Mouse (Mus musculus) lung, embryonic 15.5 days (tissue): ENCODE results near the gene Ago3. TPM values are rescaled to one million over a fixed set of nuclear protein-coding genes. Genes with fewer than 3 reads are reported as not detected.

ENCODE experiments used
- ATAC-seq: fragments of 200-750 bp; cut with Nextera tagmentation; 2 replicates; pipeline ENCODE4 v1.8.0; 2017; ENCODE audit warnings: moderate number of reproducible peaks, borderline replicate concordance; ENCODE audit not compliant: low FRiP score, low TSS enrichment; ENCODE audit errors: extremely low read depth
- H3K27ac ChIP-seq: fragments of 300-500 bp; sonication (generic); 2 replicates; pipeline ENCODE4 v1.5.1; 2015; ENCODE audit warnings: moderate library complexity, mild to moderate bottlenecking, inconsistent platforms
- H3K27me3 ChIP-seq: fragments of 300-500 bp; sonication (generic); 2 replicates; pipeline ENCODE4 v1.6.1; 2015; ENCODE audit warnings: inconsistent platforms
- H3K36me3 ChIP-seq: fragments of 300-500 bp; sonication (generic); 2 replicates; pipeline ENCODE4 v1.6.1; 2015; ENCODE audit warnings: inconsistent platforms
- H3K4me1 ChIP-seq: fragments of 300-500 bp; sonication (generic); 2 replicates; pipeline ENCODE4 v1.6.1; 2015; ENCODE audit warnings: inconsistent platforms
- H3K4me2 ChIP-seq: fragments of 300-500 bp; sonication (generic); 2 replicates; pipeline ENCODE4 v1.6.1; 2015; ENCODE audit warnings: inconsistent platforms, mild to moderate bottlenecking, moderate library complexity
- H3K4me3 ChIP-seq: fragments of 300-500 bp; sonication (generic); 2 replicates; pipeline ENCODE4 v1.5.1; 2015; ENCODE audit warnings: mild to moderate bottlenecking, inconsistent platforms
- H3K9ac ChIP-seq: fragments of 300-500 bp; sonication (generic); 2 replicates; pipeline ENCODE4 v1.6.1; 2015; ENCODE audit warnings: inconsistent platforms
- H3K9me3 ChIP-seq: fragments of 300-500 bp; sonication (generic); 2 replicates; pipeline ENCODE4 v1.6.1; 2016; ENCODE audit warnings: inconsistent platforms
- WGBS: fragments of 180-500 bp; shearing (Covaris S2); methylation state at CpG from one replicate; pipeline ENCODE4 v1.1.7; 2015; 5-methylcytosine and 5-hydroxymethylcytosine counted together
- polyA plus RNA-seq: library from polyadenylated mRNA; unstranded; fragments of >200 nt; fragmentation: Nextera tagmentation; extraction: Ambion mirVana; gene quantifications from 2 replicates; pipeline ENCODE4 v1.2.1, GENCODE M21; 2015

The Ago3 gene
- polyA plus RNA-seq, 1 experiment from 2014 or later: 16.2 TPM

DNA sequence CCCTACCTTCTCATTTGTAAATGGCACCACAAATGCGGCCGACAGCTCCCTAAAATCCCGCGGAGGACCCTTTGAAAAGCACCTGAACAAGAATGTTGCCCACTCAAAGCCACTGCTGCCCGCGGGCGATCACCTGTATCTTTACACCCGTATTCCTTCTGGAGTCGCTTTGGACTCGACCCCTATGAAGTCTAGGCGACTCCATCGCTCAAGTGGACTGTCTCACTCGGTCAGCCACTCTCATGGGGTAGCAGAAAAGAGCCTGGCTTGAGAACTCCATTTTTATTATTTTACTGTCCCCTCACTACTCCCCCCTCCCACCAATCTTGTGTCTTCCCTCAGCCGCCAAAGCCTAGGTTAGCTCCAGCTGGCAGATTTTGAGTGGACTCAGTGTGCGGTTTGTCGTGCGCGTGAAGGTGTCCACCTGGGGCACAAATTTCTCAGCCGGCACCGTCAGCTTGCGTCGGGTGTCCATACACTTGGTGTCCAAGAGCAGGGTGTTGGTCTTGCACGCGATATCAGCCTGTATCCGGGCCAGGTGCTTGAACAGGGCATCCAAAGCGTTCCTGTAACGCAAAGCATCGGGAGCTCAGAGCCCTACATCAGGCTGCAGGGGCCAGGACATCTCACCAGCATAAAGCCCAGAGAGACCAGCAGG is 107.4 kb downstream of the Ago3 start:
- Histone ChIP-seq H3K27ac (no peak overlapping the region), H3K4me2 (peak overlapping the region; percentile 82), H3K4me3 (peak overlapping the region; percentile 87), H3K9me3 (no peaks in the 10 kb centered on the region), H3K4me1 (peaks cover 18% of the 10 kb centered on the region; the same call in 1 of the 2 replicates), H3K27me3 (peaks cover 6% of the 10 kb centered on the region; the same call in 1 of the 2 replicates), H3K36me3 (peaks cover 15% of the 10 kb centered on the region), H3K9ac (no peak overlapping the region; the same call in 1 of the 2 replicates)
- 48% methylated on average over 28 of the region's 28 CpGs for WGBS
- peak; percentile 28 for ATAC-seq

DNA sequence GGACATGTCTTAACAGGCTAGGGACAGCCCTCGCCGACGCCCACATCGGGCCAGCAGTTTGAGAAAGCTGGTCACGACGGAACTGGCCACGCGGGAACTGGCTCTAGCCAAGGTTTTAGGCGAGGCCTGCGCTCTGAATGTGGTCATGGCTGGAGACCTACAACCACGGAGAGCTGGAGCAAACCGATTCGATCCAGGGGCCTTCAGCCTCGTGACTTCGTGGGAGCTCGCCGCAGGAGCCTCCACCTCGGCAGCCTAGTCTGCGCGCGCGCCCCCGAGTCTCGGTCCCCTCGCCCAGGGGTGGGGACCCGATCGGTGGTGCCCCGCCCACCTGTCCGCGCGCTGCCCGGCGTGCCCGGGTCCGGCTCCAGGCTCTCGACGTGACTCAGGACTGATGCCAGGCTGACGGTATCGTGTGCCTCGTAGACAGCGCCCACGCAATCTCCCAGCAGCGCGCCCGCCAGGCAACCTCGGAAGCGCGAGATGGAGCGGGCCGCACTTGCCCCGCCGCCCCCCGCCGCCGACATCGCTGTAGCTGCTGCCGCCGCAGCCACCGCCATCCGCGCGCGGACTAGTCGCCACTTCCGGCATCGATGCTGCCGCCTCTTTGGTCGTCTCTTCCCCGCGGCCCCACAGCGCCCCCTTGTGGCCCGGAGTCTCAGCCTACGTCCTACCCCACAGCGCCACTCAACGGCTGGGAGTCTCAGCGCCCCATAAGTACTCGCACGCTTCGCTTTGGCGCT is 108.1 kb downstream of the Ago3 start, which contains the start of gene Adprhl2:
Gene Adprhl2, minus strand, starts transcription at position 593 of the 743 bp plus-strand sequence.
- peak within 1 kb of the TSS; percentile 87 for H3K4me3 ChIP-seq
- H3K27ac ChIP-seq: peak within 1 kb of the TSS; percentile 74
- peaks cover 18% of the 10 kb centered on the region; the same call in 1 of the 2 replicates for H3K4me1 ChIP-seq
- peaks cover 6% of the 10 kb centered on the region; the same call in 1 of the 2 replicates for H3K27me3 ChIP-seq
- peak within 1 kb of the TSS; percentile 75 for H3K9ac ChIP-seq
- H3K9me3 ChIP-seq: no peaks in the 10 kb centered on the region
- peak; percentile 77 for ATAC-seq
- under 1% methylated on average over 80 of the region's 80 CpGs for WGBS
- peaks cover 22% of the 10 kb centered on the region for H3K36me3 ChIP-seq
- peak within 1 kb of the TSS; percentile 82 for H3K4me2 ChIP-seq

DNA sequence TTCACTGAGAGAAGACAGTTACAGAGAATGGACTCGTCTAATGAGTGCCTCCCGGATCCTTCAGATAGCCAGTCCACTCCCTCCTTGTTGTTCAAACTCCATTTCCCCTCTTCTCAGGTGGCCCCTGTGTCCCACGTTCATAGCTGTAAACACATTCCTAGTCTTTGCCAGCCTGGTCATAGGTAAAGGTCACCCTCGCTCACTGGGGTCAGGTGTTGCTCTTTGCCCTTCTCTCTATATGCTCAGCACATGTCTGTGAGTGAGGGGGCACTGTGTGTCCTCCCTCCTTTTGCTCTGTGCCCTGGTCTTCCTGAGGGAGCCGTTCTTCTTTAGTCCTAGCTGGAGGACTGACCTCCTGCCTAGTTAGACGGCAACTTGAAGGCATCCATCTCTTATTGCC is 109.5 kb downstream of the Ago3 start:
- peaks cover 10% of the 10 kb centered on the region; the same call in 1 of the 2 replicates for H3K4me1 ChIP-seq
- no peak overlapping the region for H3K4me3 ChIP-seq
- ATAC-seq: no peak
- H3K9me3 ChIP-seq: no peaks in the 10 kb centered on the region
- WGBS: 81% methylated on average over 6 of the region's 6 CpGs
- peaks cover 6% of the 10 kb centered on the region; the same call in 1 of the 2 replicates for H3K27me3 ChIP-seq
- no peak overlapping the region for H3K9ac ChIP-seq
- no peak overlapping the region for H3K4me2 ChIP-seq
- peaks cover 31% of the 10 kb centered on the region for H3K36me3 ChIP-seq
- no peak overlapping the region for H3K27ac ChIP-seq

DNA sequence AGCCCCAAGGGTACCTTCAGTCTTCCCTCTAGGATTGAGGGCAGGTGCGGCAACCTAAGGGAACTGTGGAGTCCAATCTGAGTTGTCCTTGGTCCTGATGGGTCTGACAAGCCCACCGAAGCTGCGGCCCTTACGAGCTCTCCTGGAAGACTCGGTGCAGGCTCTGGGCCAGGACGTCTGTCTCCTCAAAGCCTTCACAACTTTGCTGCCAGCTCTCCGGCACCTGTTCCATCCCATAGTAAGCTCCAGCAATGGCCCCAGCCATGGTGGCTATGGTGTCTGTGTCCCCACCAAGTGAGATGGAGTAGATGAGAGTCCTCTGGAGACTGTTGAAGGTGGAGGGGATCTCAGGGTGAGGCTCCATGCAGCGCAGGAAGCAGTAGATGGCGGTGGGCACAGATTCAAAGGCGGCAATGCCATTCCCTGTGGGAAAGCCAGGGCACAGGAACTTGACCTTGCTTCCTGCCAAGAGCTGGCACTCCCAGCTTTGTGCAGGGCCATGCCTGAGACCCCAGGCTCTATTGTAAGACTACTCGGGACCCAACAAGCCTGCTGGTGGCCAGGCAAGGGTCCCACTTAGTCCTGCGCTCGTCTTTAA is 112.8 kb downstream of the Ago3 start:
- WGBS: 95% methylated on average over 13 of the region's 13 CpGs
- H3K4me1 ChIP-seq: peaks cover 10% of the 10 kb centered on the region; the same call in 1 of the 2 replicates
- ATAC-seq: no peak

DNA sequence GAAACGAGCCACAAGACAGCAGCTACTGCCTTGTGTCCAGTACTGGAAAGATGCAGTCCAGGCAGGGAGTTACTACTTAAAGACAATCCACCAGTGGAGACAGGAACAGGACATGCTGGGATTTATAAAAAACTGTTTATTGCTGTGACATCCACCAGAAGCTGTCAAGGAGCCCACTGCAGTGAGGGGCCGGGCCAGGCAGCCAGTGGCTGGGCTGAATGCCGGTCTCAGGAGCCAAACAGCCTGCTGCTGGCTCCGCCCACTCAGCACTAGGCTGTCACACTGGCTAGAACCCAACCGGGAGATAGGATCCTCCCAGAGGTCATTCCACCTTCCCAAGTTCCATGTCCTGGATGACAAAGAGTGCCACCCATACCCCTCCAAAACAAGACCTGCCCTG is 113.4 kb downstream of the Ago3 start:
- ATAC-seq: no peak
- no peak overlapping the region for H3K27ac ChIP-seq
- WGBS: 32% methylated on average over 5 of the region's 5 CpGs
- peaks cover 10% of the 10 kb centered on the region; the same call in 1 of the 2 replicates for H3K4me1 ChIP-seq
- peaks cover 31% of the 10 kb centered on the region for H3K36me3 ChIP-seq
- H3K9me3 ChIP-seq: no peaks in the 10 kb centered on the region
- H3K27me3 ChIP-seq: no peaks in the 10 kb centered on the region
- no peak overlapping the region for H3K4me2 ChIP-seq
- no peak overlapping the region for H3K4me3 ChIP-seq
- no peak overlapping the region for H3K9ac ChIP-seq

More for the DNA sequence above, 112.8 kb downstream of the Ago3 start:
- Histone ChIP-seq H3K27ac (no peak overlapping the region), H3K27me3 (no peaks in the 10 kb centered on the region), H3K9me3 (no peaks in the 10 kb centered on the region), H3K9ac (no peak overlapping the region), H3K4me2 (no peak overlapping the region), H3K36me3 (peaks cover 31% of the 10 kb centered on the region), H3K4me3 (no peak overlapping the region)

DNA sequence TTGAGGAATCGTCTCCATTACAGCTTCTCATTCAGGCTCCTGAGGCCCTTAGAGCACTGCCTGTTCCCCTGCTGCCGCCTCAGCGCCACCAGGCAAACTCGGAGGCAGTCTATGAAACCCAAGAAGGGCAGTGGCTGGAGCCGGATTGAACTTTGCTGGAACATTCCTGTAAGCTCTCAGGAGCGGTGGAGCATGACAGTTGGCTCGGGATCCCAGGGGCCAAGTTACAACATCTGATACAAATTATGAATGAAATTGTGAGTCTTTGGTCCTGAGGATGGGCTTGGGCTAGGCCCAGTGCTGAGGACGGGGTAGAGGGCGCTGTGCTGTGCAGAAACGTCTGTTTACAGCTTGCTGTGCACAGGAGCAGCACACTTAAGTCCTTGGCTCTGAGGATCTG is 115.0 kb downstream of the Ago3 start:
- Histone ChIP-seq H3K4me1 (peaks cover 4% of the 10 kb centered on the region; the same call in 1 of the 2 replicates), H3K36me3 (peaks cover 31% of the 10 kb centered on the region), H3K9me3 (no peaks in the 10 kb centered on the region), H3K9ac (no peak overlapping the region), H3K4me3 (no peak overlapping the region), H3K4me2 (no peak overlapping the region), H3K27me3 (no peaks in the 10 kb centered on the region), H3K27ac (no peak overlapping the region)
- 55% methylated on average over 10 of the region's 10 CpGs for WGBS
- ATAC-seq: no peak

DNA sequence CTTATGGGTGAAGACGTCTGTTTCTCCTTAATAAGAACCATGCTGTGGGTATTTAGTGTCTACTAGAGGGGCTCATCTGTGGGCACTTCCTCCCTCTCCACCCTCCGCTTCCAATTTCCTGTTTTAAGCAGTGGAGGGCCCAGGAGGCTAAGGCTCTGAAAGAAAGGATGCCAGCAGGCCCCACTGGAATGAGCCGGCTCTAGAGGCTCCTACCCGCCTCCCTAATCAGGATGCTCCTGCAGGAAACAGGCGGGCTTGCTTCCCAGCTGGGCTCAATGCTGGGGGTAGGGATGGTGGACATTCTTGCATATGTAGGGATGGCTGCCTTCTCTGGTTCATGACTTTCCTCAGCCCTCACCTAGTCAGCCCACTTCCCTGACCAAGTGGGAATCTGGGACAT is 116.2 kb downstream of the Ago3 start:
- WGBS: 45% methylated on average over 5 of the region's 5 CpGs
- no peaks in the 10 kb centered on the region for H3K9me3 ChIP-seq
- H3K9ac ChIP-seq: no peak overlapping the region
- peaks cover 29% of the 10 kb centered on the region for H3K36me3 ChIP-seq
- H3K4me1 ChIP-seq: peaks cover 4% of the 10 kb centered on the region; the same call in 1 of the 2 replicates
- no peak overlapping the region for H3K4me3 ChIP-seq
- H3K27me3 ChIP-seq: no peaks in the 10 kb centered on the region
- H3K4me2 ChIP-seq: no peak overlapping the region
- H3K27ac ChIP-seq: no peak overlapping the region
- no peak; the same call in 1 of the 2 replicates for ATAC-seq

DNA sequence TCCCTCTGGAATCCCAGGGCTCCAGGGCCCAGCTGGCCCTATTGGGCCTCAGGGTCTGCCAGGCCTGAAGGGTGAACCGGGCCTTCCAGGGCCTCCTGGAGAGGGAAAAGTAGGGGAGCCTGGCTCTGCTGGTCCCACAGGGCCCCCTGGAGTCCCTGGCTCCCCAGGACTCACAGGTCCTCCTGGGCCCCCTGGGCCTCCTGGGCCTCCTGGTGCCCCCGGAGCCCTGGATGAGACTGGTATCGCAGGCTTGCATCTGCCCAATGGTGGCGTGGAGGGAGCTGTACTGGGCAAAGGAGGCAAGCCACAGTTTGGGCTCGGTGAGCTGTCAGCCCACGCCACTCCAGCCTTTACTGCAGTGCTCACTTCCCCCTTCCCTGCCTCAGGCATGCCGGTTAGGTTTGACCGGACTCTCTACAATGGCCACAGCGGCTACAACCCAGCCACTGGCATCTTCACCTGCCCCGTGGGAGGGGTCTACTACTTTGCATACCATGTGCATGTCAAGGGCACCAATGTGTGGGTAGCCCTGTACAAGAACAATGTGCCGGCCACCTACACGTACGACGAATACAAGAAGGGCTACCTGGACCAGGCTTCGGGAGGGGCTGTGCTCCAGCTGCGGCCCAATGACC is 117.7 kb downstream of the Ago3 start:
- H3K9me3 ChIP-seq: no peaks in the 10 kb centered on the region
- H3K4me2 ChIP-seq: no peak overlapping the region
- no peak overlapping the region for H3K27ac ChIP-seq
- no peak overlapping the region for H3K4me3 ChIP-seq
- H3K27me3 ChIP-seq: no peaks in the 10 kb centered on the region
- H3K9ac ChIP-seq: no peak overlapping the region
- 85% methylated on average over 16 of the region's 16 CpGs for WGBS
- ATAC-seq: no peak
- H3K4me1 ChIP-seq: peaks cover 4% of the 10 kb centered on the region; the same call in 1 of the 2 replicates
- peaks cover 13% of the 10 kb centered on the region for H3K36me3 ChIP-seq

DNA sequence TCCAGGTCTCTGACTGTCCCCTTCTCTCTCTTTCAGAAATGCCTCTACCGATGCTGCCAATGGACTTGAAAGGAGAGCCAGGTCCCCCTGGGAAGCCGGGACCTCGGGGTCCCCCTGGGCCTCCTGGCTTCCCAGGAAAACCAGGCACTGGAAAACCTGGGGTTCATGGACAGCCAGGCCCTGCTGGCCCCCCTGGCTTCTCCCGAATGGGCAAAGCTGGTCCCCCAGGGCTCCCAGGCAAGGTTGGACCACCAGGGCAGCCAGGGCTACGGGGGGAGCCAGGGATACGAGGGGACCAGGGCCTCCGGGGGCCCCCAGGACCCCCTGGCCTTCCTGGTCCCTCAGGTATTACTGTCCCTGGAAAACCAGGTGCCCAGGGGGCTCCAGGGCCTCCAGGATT is 119.0 kb downstream of the Ago3 start:
- no peak for ATAC-seq

DNA sequence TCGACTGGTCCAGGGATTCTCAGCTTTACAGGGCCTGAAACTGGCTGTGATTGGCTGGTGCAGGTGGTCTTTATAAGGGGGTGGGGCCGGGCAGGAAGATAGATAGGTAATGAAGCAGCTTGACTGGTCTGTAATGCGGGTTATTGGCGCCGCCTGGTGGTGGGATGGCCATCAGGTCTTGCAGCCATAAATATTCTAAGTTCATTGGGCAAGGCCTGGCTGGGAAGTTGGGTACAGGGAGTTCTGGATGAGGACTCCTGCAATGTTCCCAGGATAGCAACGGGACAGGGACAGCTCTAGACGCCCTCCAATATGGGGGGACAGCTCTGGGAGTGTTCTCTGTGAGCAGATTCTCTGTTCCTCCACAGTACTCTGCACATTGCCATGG is 119.4 kb downstream of the Ago3 start:
- H3K27me3 ChIP-seq: no peaks in the 10 kb centered on the region
- H3K9me3 ChIP-seq: 0 out of 2 replicates have a peak, but pooled peaks cover 3% of the 10 kb centered on the region
- H3K27ac ChIP-seq: no peak overlapping the region
- WGBS: 2% methylated on average over 7 of the region's 7 CpGs
- H3K4me3 ChIP-seq: no peak overlapping the region
- H3K4me2 ChIP-seq: peak overlapping the region; percentile 42
- H3K9ac ChIP-seq: no peak overlapping the region
- no peaks in the 10 kb centered on the region for H3K36me3 ChIP-seq
- ATAC-seq: peak; percentile 51; the same call in 1 of the 2 replicates
- peaks cover 4% of the 10 kb centered on the region; the same call in 1 of the 2 replicates for H3K4me1 ChIP-seq

More for the DNA sequence above, 119.0 kb downstream of the Ago3 start:
- Histone ChIP-seq H3K36me3 (no peaks in the 10 kb centered on the region), H3K4me1 (peaks cover 4% of the 10 kb centered on the region; the same call in 1 of the 2 replicates), H3K9me3 (0 out of 2 replicates have a peak, but pooled peaks cover 3% of the 10 kb centered on the region), H3K4me2 (no peak overlapping the region), H3K27me3 (no peaks in the 10 kb centered on the region), H3K27ac (no peak overlapping the region), H3K9ac (no peak overlapping the region), H3K4me3 (no peak overlapping the region)
- WGBS: 70% methylated on average over 7 of the region's 7 CpGs

DNA sequence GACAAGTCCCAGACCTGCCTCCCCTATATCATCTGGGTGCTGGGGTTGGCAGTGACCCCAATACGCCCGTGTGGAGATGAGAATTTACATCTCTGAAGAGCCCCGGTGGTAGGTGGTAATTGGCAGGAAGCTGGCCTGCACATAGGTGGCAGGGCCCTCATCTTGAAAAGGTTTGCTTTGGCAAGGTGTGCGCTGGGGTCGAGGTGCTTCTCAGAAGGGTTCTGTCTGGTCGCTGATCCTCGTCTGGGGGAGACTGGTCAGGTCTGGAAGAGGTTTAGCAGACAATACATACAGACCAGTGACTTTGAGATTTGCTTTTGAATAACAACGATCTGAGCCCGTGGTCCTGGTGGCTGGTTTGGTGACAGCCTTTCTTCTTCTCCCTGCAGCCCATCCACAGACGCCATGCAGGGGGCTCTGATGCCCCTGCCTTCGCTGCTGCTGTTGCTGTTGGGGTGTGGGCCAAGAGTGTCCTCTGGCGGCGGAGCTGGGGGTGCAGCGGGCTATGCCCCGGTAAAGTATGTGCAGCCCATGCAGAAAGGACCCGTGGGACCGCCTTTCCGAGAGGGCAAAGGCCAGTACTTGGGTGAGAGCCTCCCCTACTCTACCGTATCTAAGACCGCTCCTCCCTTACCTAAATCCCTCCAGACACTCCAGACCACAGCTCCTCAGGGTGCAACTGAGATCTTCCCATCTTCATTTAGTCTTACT is 120.0 kb downstream of the Ago3 start:
- 17% methylated on average over 20 of the region's 20 CpGs for WGBS

More for the DNA sequence above, 120.0 kb downstream of the Ago3 start:
- H3K4me2 ChIP-seq: peak overlapping the region; percentile 42
- H3K4me1 ChIP-seq: peaks cover 4% of the 10 kb centered on the region; the same call in 1 of the 2 replicates
- no peak overlapping the region for H3K9ac ChIP-seq
- 0 out of 2 replicates have a peak, but pooled peaks cover 3% of the 10 kb centered on the region for H3K9me3 ChIP-seq
- peak; percentile 21; the same call in 1 of the 2 replicates for ATAC-seq
- H3K27me3 ChIP-seq: no peaks in the 10 kb centered on the region
- no peak overlapping the region for H3K4me3 ChIP-seq
- no peaks in the 10 kb centered on the region for H3K36me3 ChIP-seq
- no peak overlapping the region for H3K27ac ChIP-seq
